Mouse (Mus musculus): ENCODE measurements at regions not wholly inside any gene's neighbourhood (a gene's known extent, or its start where the extent isn't known, plus 50 kb on each side); places are given as distances from the start of the nearest gene placed in this dataset.

- DNase-seq (ENCODE audit: low spot score), result no peak
Observed at GRCm38 (mm10) chr8:116117919-116118318, 386.9 kb upstream of the Dynlrb2 start.

DNA sequence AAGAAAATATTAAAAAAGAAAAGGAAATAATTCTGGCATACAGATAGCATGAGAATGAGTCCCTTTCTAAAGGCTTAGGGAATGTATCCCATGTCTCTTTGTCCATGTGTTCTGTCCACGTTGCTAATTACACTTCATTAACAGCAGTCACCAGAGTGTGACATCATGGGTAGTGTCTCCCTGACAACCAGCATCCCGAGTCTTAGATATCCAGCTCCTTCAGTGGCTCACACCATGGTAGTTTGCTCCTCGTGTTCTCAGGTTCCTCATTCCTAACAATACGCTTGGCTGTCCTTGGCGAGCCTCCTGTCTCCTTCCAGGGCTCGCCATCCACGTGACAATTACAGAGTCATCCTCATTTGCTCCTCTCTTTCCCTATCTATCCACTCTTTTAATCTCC lies 388.1 kb upstream of the Dynlrb2 start:
- no peak for DNase-seq (ENCODE audit: low spot score)

- DNase-seq (ENCODE audit: low spot score), result no peak
Observed at GRCm38 (mm10) chr8:116115811-116116372, 388.9 kb upstream of the Dynlrb2 start.

DNA sequence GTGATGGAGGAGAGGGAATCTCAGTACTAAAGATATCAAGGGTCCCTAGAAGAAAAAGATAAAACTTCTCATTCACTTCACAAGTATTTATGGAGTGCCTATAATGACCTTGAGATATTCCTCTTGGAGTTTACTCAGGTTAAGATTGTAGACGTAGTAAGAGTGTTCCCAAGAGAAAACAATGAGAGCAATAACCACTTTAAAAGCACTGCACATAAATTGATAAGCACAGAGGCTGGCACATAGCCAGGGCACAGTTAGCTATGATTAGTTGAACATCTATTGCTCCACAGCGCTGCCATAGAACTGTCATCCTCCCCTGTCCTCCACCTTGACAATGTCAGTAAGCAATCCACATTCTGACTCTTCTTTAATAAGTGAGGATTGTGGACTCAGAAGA lies 389.8 kb upstream of the Dynlrb2 start:
- no peak for DNase-seq (ENCODE audit: low spot score)

GRCm38 (mm10) chr8:116114502-116114901 lies 390.3 kb upstream of the Dynlrb2 start:
- DNase-seq (ENCODE audit: low spot score), result no peak

DNA sequence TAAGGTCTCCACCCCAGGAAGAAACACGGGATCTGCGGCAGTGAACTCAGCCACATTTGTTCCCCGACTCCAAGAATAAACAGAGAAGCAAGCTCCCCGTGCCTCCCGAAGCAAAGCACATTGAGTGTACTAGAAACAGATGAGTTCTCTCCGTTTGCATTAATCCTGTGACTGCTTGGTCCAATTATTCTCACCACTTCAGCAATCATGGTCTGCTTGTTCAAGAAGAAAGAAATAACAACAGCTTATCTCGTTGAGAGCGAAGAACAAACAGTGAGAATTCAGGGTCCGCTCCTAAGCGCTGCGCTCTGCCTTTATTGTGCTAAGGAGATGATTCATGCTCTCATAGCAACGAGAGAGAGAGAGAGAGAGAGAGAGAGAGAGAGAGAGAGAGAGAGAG lies 393.6 kb upstream of the Dynlrb2 start:
- no peak for DNase-seq (ENCODE audit: low spot score)

DNA sequence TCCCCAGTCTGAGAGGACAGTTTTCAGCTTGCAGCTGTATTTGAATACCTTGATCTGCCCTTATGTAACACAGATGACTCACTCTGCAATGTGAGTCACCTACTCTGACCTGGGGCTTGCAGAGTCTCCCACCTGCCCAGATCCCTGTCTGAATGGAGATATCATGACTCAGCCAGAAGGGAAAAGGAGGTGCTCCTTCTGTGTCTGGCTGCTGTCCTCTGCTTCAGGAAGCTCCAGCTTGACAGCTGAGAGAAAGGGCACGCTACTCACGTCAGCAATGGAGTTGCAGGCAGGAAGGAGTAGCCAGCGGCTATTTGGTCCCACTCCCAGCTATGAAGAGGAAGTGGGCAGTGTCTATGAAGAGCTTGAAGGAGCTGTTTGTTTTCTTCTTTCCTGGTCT lies 389.1 kb upstream of the Maf start:
- DNase-seq (ENCODE audit: low spot score), result no peak

DNA sequence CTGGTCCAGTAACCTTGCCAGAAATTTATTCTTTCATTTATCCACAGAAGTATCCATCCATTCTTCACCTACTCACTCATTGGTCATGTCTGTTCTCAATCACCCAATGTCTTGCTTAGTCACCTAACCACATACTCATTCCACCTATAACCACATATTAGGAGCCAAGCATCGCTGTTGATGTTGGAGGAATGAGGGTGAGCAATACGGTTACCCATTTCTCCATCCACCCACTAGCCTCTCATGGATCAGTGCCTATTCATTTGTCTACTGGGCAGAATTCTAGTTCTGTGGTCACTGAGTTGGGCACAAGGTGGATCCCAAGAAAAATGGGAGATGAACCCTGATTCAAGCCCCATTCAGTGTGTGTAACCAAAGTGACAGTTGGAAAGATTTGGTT lies 375.6 kb upstream of the Maf start:
- no peak for DNase-seq (ENCODE audit: low spot score)

DNA sequence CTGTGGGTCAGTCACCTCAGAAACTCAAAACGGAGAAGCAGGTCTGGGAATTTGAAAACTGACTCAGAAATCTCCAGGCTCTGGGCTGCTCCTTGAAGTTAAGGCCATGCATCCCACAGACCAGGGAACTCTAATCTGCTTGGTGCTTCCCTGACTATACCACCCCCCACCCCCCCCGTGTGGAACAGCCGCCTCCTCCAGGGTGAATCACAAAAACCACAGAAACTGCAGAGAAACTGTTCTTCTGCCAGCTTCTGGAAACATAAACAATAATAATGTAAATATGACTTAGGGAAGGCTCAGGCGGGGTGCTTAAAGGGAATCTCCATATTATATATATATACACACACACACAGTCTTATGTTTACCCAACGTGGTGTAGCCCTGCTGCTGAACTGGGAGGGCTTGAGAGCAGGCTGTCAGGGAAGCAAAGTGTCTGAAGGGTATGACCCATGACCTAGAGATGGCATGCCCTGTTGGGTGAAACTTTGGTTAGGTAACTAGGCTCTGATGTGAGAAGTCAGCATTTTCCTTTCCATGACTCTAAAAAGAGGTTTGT lies 371.3 kb upstream of the Maf start:
- DNase-seq (ENCODE audit: low spot score), result no peak

DNA sequence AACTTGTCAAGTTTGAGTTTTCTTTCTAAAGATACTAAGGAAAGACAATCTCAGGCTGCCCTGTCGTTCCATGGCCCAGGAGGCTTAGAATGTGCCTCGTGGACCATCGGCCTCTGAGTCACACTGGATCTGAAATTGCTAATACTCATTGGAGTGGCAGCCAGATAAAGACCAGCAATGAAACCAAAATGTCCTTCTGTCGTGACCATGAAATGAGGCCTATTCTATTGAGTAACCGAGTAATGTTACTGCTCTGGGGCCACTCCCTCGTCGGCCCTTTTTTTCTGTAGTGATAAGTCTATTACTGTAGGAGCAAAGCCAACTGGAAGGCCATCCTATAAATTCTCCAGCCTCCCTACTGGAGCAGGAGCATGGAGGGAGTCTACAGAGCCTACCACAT lies 363.9 kb upstream of the Maf start:
- no peak for DNase-seq (ENCODE audit: low spot score)

DNA sequence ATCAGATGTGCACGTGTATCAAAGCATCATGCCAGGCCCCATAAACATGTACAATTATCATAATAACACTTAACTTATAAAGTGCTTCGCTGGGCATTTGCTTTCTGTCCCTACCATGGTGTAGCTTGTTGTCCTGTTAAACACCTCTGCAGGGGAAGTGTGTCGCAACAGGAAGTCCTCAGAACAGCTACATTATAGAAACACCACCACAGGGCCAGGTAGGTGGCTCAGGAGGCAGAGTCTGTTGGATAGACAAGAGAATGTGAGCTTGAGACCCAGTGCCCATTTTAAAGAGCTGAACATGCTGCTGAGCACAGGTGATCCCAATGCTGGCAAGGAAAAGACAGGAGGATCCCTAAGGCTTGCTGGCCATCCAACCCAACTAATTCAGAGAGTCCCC lies 361.9 kb upstream of the Maf start:
- no peak for DNase-seq (ENCODE audit: low spot score)

DNA sequence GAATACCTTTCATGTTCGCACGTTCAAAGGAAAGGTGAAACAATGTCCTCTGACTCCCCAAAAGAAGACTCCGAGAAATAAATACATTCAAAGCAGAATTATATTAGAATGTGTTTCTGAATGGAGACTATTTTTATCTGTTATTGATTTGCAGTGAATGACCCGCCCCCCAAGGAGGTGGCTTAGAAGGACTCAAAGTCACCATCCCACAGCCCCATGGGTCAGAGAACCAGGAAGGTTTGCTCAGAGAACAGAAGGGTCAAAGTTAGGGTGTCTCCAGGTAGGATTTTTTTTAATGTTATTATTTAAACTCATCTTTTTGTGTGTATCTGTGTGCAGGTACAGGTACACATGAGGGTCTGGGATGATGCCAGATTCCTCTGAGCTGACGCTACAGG lies 360.4 kb upstream of the Maf start:
- DNase-seq (ENCODE audit: low spot score), result no peak

- no peak for DNase-seq (ENCODE audit: low spot score)
Observed at GRCm38 (mm10) chr8:116067182-116067977, 359.8 kb upstream of the Maf start.

GRCm38 (mm10) chr8:116065871-116066270 lies 358.3 kb upstream of the Maf start:
- no peak for DNase-seq (ENCODE audit: low spot score)

DNA sequence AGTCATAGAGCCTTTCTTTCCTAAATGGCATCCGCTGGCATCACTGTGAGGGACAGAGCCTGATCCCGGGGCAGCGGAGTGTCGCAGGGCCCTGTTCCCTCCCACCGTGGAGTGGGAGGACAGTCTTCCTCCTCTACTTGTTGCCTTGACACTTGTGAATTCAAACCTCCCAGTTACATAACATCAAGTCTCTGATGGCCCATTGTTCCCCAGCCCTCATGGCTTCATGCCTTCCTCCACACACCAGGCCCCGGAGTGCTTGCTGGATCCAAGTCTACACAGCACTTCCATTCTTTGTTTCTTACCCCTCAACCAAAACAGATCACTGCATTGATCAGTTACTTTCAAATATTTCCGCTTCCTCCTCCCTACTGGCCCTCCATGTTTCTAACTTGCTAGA lies 357.7 kb upstream of the Maf start:
- no peak for DNase-seq (ENCODE audit: low spot score)

GRCm38 (mm10) chr8:116064562-116064961 lies 357.0 kb upstream of the Maf start:
- DNase-seq (ENCODE audit: low spot score), result no peak

GRCm38 (mm10) chr8:116063541-116063940 lies 355.9 kb upstream of the Maf start:
- DNase-seq (ENCODE audit: low spot score), result no peak

DNA sequence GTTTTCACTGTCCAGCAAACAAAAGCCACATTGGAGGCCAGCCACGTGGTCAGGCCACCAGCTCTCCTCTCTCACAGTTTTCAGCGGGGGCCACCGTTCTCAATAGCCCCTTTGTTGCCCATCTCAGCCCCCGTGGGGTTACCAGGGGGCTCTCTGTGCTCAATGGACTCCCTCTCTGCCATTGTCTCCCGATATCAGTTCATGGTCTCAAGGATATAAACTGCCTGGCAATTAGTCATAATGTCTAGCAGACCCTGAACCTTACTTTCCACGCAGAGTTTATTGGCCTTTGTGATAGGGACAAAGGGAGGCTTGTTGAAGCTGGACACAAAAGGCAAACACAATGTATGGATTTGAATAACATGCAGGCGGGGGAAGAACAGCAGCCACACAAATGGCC lies 345.9 kb upstream of the Maf start:
- DNase-seq (ENCODE audit: low spot score), result no peak

- no peak for DNase-seq (ENCODE audit: low spot score)
Observed at GRCm38 (mm10) chr8:116053043-116053442, 345.4 kb upstream of the Maf start.

- no peak for DNase-seq (ENCODE audit: low spot score)
Observed at GRCm38 (mm10) chr8:116048480-116048879, 340.9 kb upstream of the Maf start.

DNA sequence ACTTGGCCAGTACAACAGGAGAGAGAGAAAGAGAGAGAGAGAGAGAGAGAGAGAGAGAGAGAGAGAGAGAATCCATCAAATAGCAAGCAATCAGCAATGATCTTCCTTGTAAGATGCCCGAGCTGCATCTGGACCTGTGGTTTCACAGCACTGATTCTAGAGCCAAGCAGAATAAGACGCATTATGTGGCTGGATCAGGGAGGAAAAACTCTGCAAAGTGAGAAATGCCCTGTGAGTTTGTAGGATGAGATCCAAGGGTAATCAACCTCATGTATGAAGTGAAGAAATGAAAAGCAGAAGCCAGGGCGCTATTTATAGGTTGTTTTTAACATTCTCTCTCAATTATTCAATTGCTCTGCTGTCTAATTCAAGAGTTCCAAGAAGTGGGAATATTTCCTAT lies 339.3 kb upstream of the Maf start:
- no peak for DNase-seq (ENCODE audit: low spot score)

DNA sequence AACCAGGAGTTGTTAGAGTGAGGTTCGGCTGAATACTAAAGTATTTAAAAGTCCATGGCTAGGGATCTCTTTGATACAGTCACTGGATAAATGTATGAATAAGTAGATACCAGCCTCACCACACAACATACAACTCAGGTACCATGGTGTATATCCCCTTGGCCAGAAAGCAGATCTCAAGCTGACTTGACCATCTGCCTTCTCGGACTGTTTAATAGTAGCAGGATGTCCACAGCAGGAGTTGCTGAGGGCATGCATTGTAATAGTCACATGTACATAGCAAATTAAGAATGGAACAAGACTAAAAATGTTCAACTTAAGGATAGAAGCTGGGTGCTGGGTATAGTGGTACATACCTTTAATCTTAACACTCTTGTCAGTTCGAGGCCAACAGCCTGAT lies 337.9 kb upstream of the Maf start:
- no peak for DNase-seq (ENCODE audit: low spot score)

- no peak for DNase-seq (ENCODE audit: low spot score)
Observed at GRCm38 (mm10) chr8:116043381-116043780, 335.8 kb upstream of the Maf start.

GRCm38 (mm10) chr8:116030966-116031365 lies 323.4 kb upstream of the Maf start:
- DNase-seq (ENCODE audit: low spot score), result no peak

Data from c-Kit-positive CD71-positive TER-119-positive erythroid progenitor cells, embryonic 14.5 days (primary cell).